Comparison of ENCODE assay signal across 7 mouse cellular contexts in genomic region chr10:83359451-83359850, GRCm38 (mm10). TPM values are rescaled to one million over a fixed set of nuclear protein-coding genes. Genes with fewer than 3 reads are reported as not detected.
DNase-seq lines count a peak whose midpoint lies in the region; ATAC-seq and TF ChIP-seq lines count a peak whose summit lies in the region.

No protein-coding gene starts in this region.

- peak overlapping the region; percentile 98 for H3K4me2 ChIP-seq in lung, postnatal 0 days (replicated peaks; ENCODE audit: low read depth, low read length)
- peak overlapping the region; percentile 79 for H3K4me2 ChIP-seq in forebrain, embryonic 16.5 days (ENCODE audit: low read length)
- peak overlapping the region; percentile 75 for H3K4me2 ChIP-seq in limb, embryonic 15.5 days
- H3K4me2 ChIP-seq in stomach, postnatal 0 days (replicated peaks; ENCODE audit: low read depth) = peak overlapping the region; percentile 95

- no peak for TF ChIP-seq CTCF in lung, postnatal 0 days (IDR thresholded peaks at IDR 0.05)
- no peak for TF ChIP-seq CTCF in stomach, postnatal 0 days (IDR thresholded peaks at IDR 0.05; ENCODE audit: low read depth)

- no peak overlapping the region for H3K9ac ChIP-seq in lung, postnatal 0 days (replicated peaks; ENCODE audit: low read depth)
- H3K9ac ChIP-seq in forebrain, embryonic 16.5 days (replicated peaks; ENCODE audit: low read depth, low read length) = peak overlapping the region; percentile 57
- H3K9ac ChIP-seq in limb, embryonic 15.5 days = no peak overlapping the region
- no peak overlapping the region for H3K9ac ChIP-seq in stomach, postnatal 0 days (ENCODE audit: low read length)

- H3K4me1 ChIP-seq in lung, postnatal 0 days (ENCODE audit: insufficient read depth, low read depth, low read length) = 0 out of 2 replicates have a peak, but pooled peaks cover 4% of the 10 kb centered on the region
- peaks cover 17% of the 10 kb centered on the region for H3K4me1 ChIP-seq in forebrain, embryonic 16.5 days (replicated peaks; ENCODE audit: control insufficient read depth, insufficient read depth, low read length)
- peaks cover 13% of the 10 kb centered on the region for H3K4me1 ChIP-seq in limb, embryonic 15.5 days
- H3K4me1 ChIP-seq in stomach, postnatal 0 days (replicated peaks; ENCODE audit: control insufficient read depth, insufficient read depth) = no peaks in the 10 kb centered on the region

- 89% methylated on average over 4 of the region's 4 CpGs for WGBS in lung, postnatal 0 days
- WGBS in forebrain, embryonic 16.5 days = 86% methylated on average over 4 of the region's 4 CpGs
- 78% methylated on average over 4 of the region's 4 CpGs for whole genome bisulfite sequencing in limb, embryonic 15.5 days
- WGBS in stomach, postnatal 0 days = 84% methylated on average over 4 of the region's 4 CpGs

- H3K36me3 ChIP-seq in lung, postnatal 0 days (ENCODE audit: insufficient read depth, low read length) = no peaks in the 10 kb centered on the region
- H3K36me3 ChIP-seq in forebrain, embryonic 16.5 days (ENCODE audit: control insufficient read depth, insufficient read depth) = peaks cover 6% of the 10 kb centered on the region; the same call in 1 of the 2 replicates
- H3K36me3 ChIP-seq in limb, embryonic 15.5 days = peaks cover 22% of the 10 kb centered on the region
- H3K36me3 ChIP-seq in stomach, postnatal 0 days (ENCODE audit: control insufficient read depth, insufficient read depth, low read length) = peaks cover 7% of the 10 kb centered on the region; the same call in 1 of the 2 replicates

- no peak for TF ChIP-seq EP300 in lung, postnatal 0 days (IDR thresholded peaks at IDR 0.05)
- no peak for TF ChIP-seq EP300 in stomach, postnatal 0 days (optimal IDR thresholded peaks at IDR 0.05)

- no peak overlapping the region for H3K27ac ChIP-seq in lung, postnatal 0 days (ENCODE audit: low read length)
- peak overlapping the region; percentile 84 for H3K27ac ChIP-seq in forebrain, embryonic 16.5 days (ENCODE audit: low read length)
- H3K27ac ChIP-seq in limb, embryonic 15.5 days = peak overlapping the region; percentile 86; the same call in 1 of the 2 replicates
- H3K27ac ChIP-seq in stomach, postnatal 0 days (replicated peaks) = peak overlapping the region; percentile 37; the same call in 1 of the 2 replicates

- peak overlapping the region; percentile 81 for H3K4me3 ChIP-seq in lung, postnatal 0 days (ENCODE audit: low read depth, low read length)
- H3K4me3 ChIP-seq in forebrain, embryonic 16.5 days (replicated peaks; ENCODE audit: low read length) = peak overlapping the region; percentile 79
- peak overlapping the region; percentile 92 for H3K4me3 ChIP-seq in limb, embryonic 15.5 days
- H3K4me3 ChIP-seq in stomach, postnatal 0 days (ENCODE audit: low read depth, low read length) = peak overlapping the region; percentile 82

- H3K9me3 ChIP-seq in lung, postnatal 0 days (ENCODE audit: low read length) = no peaks in the 10 kb centered on the region
- H3K9me3 ChIP-seq in forebrain, embryonic 16.5 days (ENCODE audit: control insufficient read depth, low read length) = no peaks in the 10 kb centered on the region
- H3K9me3 ChIP-seq in limb, embryonic 15.5 days = no peaks in the 10 kb centered on the region
- H3K9me3 ChIP-seq in stomach, postnatal 0 days (ENCODE audit: control insufficient read depth, low read length) = no peaks in the 10 kb centered on the region

- ATAC-seq in lung, postnatal 0 days = no peak
- no peak for ATAC-seq in forebrain, embryonic 16.5 days
- no peak for ATAC-seq in limb, embryonic 15.5 days (ENCODE audit: insufficient number of reproducible peaks, low FRiP score, low TSS enrichment, low read depth)
- no peak for ATAC-seq in stomach, postnatal 0 days (ENCODE audit: low FRiP score, low TSS enrichment)

- DNase-seq in lung, postnatal 0 days (ENCODE audit: low spot score) = no peak
- DNase-seq in lung, postnatal 14 days = no peak
- no peak for DNase-seq in stomach, postnatal 0 days (ENCODE audit: low spot score)
- DNase-seq in adrenal gland, postnatal 14 days = no peak
- no peak for DNase-seq in T-cell, adult 2 months (ENCODE audit: low spot score)

- H3K27me3 ChIP-seq in lung, postnatal 0 days (replicated peaks; ENCODE audit: insufficient read depth, low read length) = no peaks in the 10 kb centered on the region
- no peaks in the 10 kb centered on the region for H3K27me3 ChIP-seq in forebrain, embryonic 16.5 days (replicated peaks; ENCODE audit: control insufficient read depth, insufficient read depth, low read length)
- H3K27me3 ChIP-seq in limb, embryonic 15.5 days = no peaks in the 10 kb centered on the region
- H3K27me3 ChIP-seq in stomach, postnatal 0 days (ENCODE audit: control insufficient read depth, insufficient read depth, low read length) = no peaks in the 10 kb centered on the region

RNA-seq across cellular contexts. Expression of gene D10Wsu102e, which starts 0.6 kb away (rescaled TPM):
- polyA plus RNA-seq in lung, postnatal 0 days (2015; fragmentation: Nextera tagmentation; extraction: Ambion mirVana) = 0.19 and 0.20 TPM in 2 replicates
- 1.1 and 1.3 TPM in 2 replicates for polyA plus RNA-seq in forebrain, embryonic 16.5 days (2015; fragmentation: Nextera tagmentation; extraction: Ambion mirVana)
- polyA plus RNA-seq in limb, embryonic 15.5 days (2015; fragmentation: Nextera tagmentation; extraction: Ambion mirVana) = 0.51 and 0.54 TPM in 2 replicates
- 0.23 and 0.27 TPM in 2 replicates for polyA plus RNA-seq in stomach, postnatal 0 days (2015; fragmentation: Nextera tagmentation; extraction: Ambion mirVana)
- 0.63 and 0.94 TPM in 2 replicates for total RNA-seq in adrenal gland, postnatal 14 days (2021)

RNA-seq across cellular contexts. Expression of gene Slc41a2, which starts 21.8 kb away (rescaled TPM):
- 1.2 and 1.5 TPM in 2 replicates for polyA plus RNA-seq in lung, postnatal 0 days (2015; fragmentation: Nextera tagmentation; extraction: Ambion mirVana)
- polyA plus RNA-seq in forebrain, embryonic 16.5 days (2015; fragmentation: Nextera tagmentation; extraction: Ambion mirVana) = 4.8 and 6.8 TPM in 2 replicates
- 1.7 and 2.2 TPM in 2 replicates for polyA plus RNA-seq in limb, embryonic 15.5 days (2015; fragmentation: Nextera tagmentation; extraction: Ambion mirVana)
- 0.59 and 0.92 TPM in 2 replicates for polyA plus RNA-seq in stomach, postnatal 0 days (2015; fragmentation: Nextera tagmentation; extraction: Ambion mirVana)
- total RNA-seq in adrenal gland, postnatal 14 days (2021) = 5.1 and 7.2 TPM in 2 replicates
